Mouse (Mus musculus) stomach, postnatal 0 days (tissue): Measurements from ENCODE around the gene Il18. TPM values are rescaled to one million over a fixed set of nuclear protein-coding genes. Genes with fewer than 3 reads are reported as not detected.

Source experiments
- ATAC-seq: fragments of 200-750 bp; cut with Nextera tagmentation; 2 replicates; pipeline ENCODE4 v1.8.0; 2017; ENCODE audit not compliant: low FRiP score, low TSS enrichment
- DNase-seq: peaks from one replicate; pipeline ENCODE4 v3.0.0-alpha.2; 2016; ENCODE audit warnings: low spot score
- H3K27ac ChIP-seq: fragments of 300-500 bp; sonication (generic); replicated peaks from 2 replicates; pipeline ENCODE4 v1.5.1; 2014; ENCODE audit warnings: mild to moderate bottlenecking, control low read depth
- H3K27me3 ChIP-seq: fragments of 300-500 bp; sonication (generic); 2 replicates; pipeline ENCODE4 v1.6.1; 2014; ENCODE audit warnings: low read length; ENCODE audit not compliant: control insufficient read depth, insufficient read depth
- H3K36me3 ChIP-seq: fragments of 300-500 bp; sonication (generic); 2 replicates; pipeline ENCODE4 v1.6.1; 2014; ENCODE audit warnings: low read length, mixed read lengths; ENCODE audit not compliant: control insufficient read depth, insufficient read depth
- H3K4me1 ChIP-seq: fragments of 300-500 bp; sonication (generic); replicated peaks from 2 replicates; pipeline ENCODE4 v1.6.1; 2014; ENCODE audit warnings: antibody characterized with exemption; ENCODE audit not compliant: control insufficient read depth, insufficient read depth
- H3K4me2 ChIP-seq: fragments of 300-500 bp; sonication (generic); replicated peaks from 2 replicates; pipeline ENCODE4 v1.6.1; 2014; ENCODE audit warnings: low read depth, mild to moderate bottlenecking, control low read depth, moderate library complexity
- H3K4me3 ChIP-seq: fragments of 300-500 bp; sonication (generic); 2 replicates; pipeline ENCODE4 v1.5.1; 2014; ENCODE audit warnings: low read depth, low read length, control low read depth
- H3K9ac ChIP-seq: fragments of 300-500 bp; sonication (generic); 2 replicates; pipeline ENCODE4 v1.6.1; 2014; ENCODE audit warnings: mild to moderate bottlenecking, low read length, control low read depth, mixed read lengths
- H3K9me3 ChIP-seq: fragments of 300-500 bp; sonication (generic); 2 replicates; pipeline ENCODE4 v1.6.1; 2016; ENCODE audit warnings: low read length; ENCODE audit not compliant: control insufficient read depth
- CTCF ChIP-seq: IDR thresholded peaks from 2 replicates; pipeline ENCODE4 v1.5.1; 2016; ENCODE audit warnings: antibody characterized with exemption, low read depth, mild to moderate bottlenecking, moderate library complexity
- EP300 ChIP-seq: optimal IDR thresholded peaks from 2 replicates; pipeline ENCODE3; 2016; ENCODE audit warnings: antibody characterized with exemption
- WGBS: fragments of 180-500 bp; shearing (Covaris S2); extraction: QIAGEN DNeasy Blood & Tissue Kit; methylation state at CpG from one replicate; pipeline ENCODE4 v1.1.7; 2014; 5-methylcytosine and 5-hydroxymethylcytosine counted together
- polyA plus RNA-seq: library from polyadenylated mRNA; unstranded; fragments of >200 nt; fragmentation: Nextera tagmentation; extraction: Ambion mirVana; gene quantifications from 2 replicates; pipeline ENCODE4 v1.2.1, GENCODE M21; 2015

Gene Il18
- polyA plus RNA-seq, result 290 and 317 TPM in 2 replicates

DNA sequence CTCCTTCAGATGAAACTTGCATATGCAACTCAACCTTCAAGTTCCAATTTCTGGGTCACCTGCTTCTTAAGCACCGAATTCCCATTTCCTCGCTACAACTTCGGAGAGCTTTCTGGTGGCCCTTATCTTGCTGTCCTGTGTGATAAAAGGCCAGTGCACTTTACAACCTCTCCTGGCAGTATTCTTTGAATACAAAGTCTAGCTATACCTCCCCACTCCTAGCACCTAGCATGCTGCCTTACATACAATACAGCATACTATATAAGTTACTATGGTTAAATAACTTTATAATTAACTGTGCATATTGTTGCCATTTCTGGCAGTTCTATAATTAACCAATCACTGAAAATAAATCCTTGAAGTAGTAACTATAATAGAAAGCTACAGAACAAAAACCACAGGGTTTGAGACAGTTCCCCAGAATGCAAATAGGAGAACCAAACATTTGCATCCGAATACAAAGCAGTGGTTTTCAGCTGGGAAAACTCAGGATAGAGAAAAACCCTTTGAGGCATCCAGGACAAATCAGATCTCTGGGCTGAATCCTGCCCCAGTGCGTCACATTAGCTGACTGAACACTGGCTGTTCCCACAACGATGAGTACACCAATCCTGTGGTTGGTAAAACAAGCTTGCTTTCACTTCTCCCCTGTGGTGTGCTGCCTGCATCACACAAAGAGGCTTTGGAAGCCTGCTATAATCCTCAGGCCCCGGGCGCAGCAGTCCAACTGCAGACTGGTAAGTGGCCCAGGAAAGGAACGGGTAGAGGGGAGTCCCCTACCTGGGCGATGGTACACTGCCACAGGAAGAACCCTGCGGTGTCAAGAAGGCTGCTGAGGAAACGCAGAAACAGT, at the start of gene Il18:
Gene Il18 (plus strand): TSS at position 587 of the 853 bp plus-strand sequence.
- Histone ChIP-seq H3K9ac (0 out of 2 replicates have a peak within 1 kb of the TSS, but pooled peaks have one; percentile 13), H3K27me3 (no peaks in the 10 kb centered on the region), H3K4me3 (peak within 1 kb of the TSS; percentile 6; the same call in 1 of the 2 replicates), H3K27ac (peak within 1 kb of the TSS; percentile 56), H3K36me3 (no peaks in the 10 kb centered on the region), H3K9me3 (no peaks in the 10 kb centered on the region), H3K4me1 (no peaks in the 10 kb centered on the region), H3K4me2 (peak within 1 kb of the TSS; percentile 41)
- ATAC-seq (peak; percentile 80), DNase-seq (peak; percentile 46)
- TF ChIP-seq EP300 (no peak), CTCF (no peak)
- WGBS, result 24% methylated on average over 12 of the region's 12 CpGs

DNA sequence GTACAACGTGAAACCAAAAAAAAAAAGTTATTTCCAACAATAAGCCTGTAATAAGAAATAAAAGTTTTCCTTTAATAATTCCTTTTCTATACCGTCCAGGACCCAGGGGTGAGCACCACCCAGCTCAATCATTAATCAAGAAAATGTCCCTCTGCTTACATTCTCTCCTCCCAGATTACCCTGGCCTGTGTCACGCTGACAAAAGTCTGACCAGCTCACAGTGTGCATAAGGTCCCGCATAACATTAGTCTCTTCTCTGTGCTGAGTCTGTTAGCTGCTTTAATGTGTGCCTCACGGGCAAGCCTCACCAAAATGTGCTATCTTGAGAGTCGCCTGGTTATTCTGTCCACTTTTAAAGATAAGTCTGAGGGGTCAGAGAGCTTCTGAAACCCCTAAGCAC, 49.2 kb upstream of the Il18 start:
- Histone ChIP-seq H3K4me3 (no peak overlapping the region), H3K27ac (no peak overlapping the region; the same call in 1 of the 2 replicates), H3K4me2 (0 out of 2 replicates have a peak overlapping the region, but pooled peaks have one; percentile 5), H3K4me1 (no peaks in the 10 kb centered on the region), H3K27me3 (no peaks in the 10 kb centered on the region), H3K9me3 (no peaks in the 10 kb centered on the region), H3K9ac (no peak overlapping the region), H3K36me3 (no peaks in the 10 kb centered on the region)
- 19% methylated on average over 6 of the region's 6 CpGs for WGBS
- no peak for DNase-seq
- peak; percentile 27; the same call in 1 of the 2 replicates for ATAC-seq
- TF ChIP-seq CTCF (no peak), EP300 (no peak)

DNA sequence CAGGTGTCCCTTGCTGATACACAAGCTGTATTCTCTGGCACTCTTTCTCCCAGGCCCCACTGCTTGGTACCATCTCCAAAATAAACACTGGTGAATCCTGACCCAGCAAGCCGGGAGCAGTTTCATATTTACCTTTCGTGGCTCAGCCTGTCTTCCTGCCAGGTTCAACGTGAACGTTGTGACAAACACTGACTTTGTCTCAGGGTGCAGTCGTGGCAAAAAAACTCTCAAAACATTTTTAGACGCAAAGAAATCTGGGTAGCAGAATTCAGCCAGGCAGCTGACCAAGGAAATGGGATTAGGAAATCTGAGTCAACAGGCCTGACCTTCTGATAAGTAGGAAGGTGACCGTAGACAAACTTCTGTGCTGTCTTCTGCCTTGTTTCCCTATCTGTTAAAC, 47.1 kb upstream of the Il18 start:
- H3K27ac ChIP-seq, result no peak overlapping the region
- H3K4me3 ChIP-seq, result no peak overlapping the region
- no peaks in the 10 kb centered on the region for H3K4me1 ChIP-seq
- 28% methylated on average over 7 of the region's 7 CpGs for WGBS
- H3K9ac ChIP-seq, result no peak overlapping the region
- no peaks in the 10 kb centered on the region for H3K9me3 ChIP-seq
- DNase-seq (no peak), ATAC-seq (no peak)
- no peak overlapping the region for H3K4me2 ChIP-seq
- no peaks in the 10 kb centered on the region for H3K27me3 ChIP-seq
- no peaks in the 10 kb centered on the region for H3K36me3 ChIP-seq
- TF ChIP-seq EP300, result no peak
- no peak for TF ChIP-seq CTCF

DNA sequence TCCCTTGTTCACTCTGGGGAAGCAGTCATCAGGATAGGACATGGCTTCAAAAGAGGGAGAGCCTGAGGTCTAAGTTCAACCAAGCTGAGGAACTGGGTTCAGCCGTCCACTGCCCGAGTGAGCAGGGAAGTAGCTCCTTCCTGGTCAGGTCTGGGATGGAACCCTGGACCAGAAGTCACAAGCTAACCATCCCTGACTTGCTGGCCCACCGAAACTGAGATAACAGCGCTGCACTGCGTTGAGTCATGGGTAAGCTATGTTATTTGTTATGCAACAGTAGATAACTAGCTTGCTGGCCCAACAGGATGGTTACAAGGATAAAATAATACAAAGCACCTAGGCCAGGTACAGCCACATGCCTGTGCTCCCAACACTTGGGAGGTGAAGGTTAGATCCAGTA, 39.2 kb upstream of the Il18 start:
- peak; percentile 61 for ATAC-seq

DNA sequence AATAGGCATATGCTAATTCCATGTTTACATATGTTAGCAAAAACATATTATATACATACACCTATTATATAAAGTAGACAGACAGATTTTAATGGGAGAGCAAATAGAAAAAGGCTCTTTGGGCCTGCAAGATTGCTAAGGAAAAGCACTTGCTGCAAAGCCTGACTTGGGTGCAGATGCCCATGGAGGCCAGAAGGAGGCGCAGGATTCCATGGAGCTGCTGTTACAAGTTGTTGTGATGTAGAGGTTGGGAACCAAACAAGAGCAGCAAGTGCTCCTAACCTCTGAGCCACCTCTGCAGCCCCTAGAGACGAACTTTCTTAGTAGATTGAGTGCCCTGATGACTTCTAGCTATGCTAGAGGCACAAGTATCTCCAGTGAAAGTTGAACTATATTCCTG, 35.8 kb upstream of the Il18 start:
- DNase-seq (peak; percentile 51), ATAC-seq (no peak)
- no peaks in the 10 kb centered on the region for H3K9me3 ChIP-seq
- TF ChIP-seq EP300 (no peak), CTCF (peak; percentile 73)
- no peak overlapping the region for H3K4me3 ChIP-seq
- H3K4me1 ChIP-seq, result no peaks in the 10 kb centered on the region
- no peak overlapping the region for H3K4me2 ChIP-seq
- H3K36me3 ChIP-seq, result no peaks in the 10 kb centered on the region
- H3K27me3 ChIP-seq, result no peaks in the 10 kb centered on the region
- no peak overlapping the region for H3K9ac ChIP-seq
- H3K27ac ChIP-seq, result no peak overlapping the region
- WGBS, result 16% methylated on average over 2 of the region's 2 CpGs

More for the DNA sequence above, 39.2 kb upstream of the Il18 start:
- 68% methylated on average over 5 of the region's 5 CpGs for WGBS
- Histone ChIP-seq H3K4me1 (no peaks in the 10 kb centered on the region), H3K9ac (no peak overlapping the region), H3K36me3 (no peaks in the 10 kb centered on the region), H3K4me3 (no peak overlapping the region), H3K4me2 (no peak overlapping the region), H3K27me3 (no peaks in the 10 kb centered on the region), H3K9me3 (no peaks in the 10 kb centered on the region), H3K27ac (no peak overlapping the region)
- DNase-seq, result peak; percentile 9
- no peak for TF ChIP-seq CTCF
- no peak for TF ChIP-seq EP300

DNA sequence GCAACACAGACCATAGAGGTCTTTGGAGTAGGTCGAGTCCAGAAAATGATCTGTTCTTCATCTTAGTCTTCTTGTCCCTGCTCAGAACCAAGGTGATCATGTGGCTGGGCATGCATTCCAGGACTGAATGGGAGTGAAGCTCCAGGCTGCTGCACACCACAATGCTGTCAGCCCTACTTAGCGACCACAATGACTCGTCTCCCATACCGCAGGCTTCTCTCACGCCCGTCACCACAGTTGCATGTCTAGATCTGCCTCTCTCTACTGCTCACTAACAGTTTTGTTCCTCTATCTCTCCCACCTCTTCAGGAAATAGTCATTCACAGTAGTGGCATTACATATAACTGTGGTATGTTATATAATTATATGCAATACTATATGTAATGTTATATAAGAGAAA, 33.9 kb upstream of the Il18 start:
- TF ChIP-seq CTCF (no peak), EP300 (no peak)
- no peaks in the 10 kb centered on the region for H3K4me1 ChIP-seq
- H3K9me3 ChIP-seq, result no peaks in the 10 kb centered on the region
- H3K4me3 ChIP-seq, result no peak overlapping the region
- no peak for DNase-seq
- no peak for ATAC-seq
- H3K27me3 ChIP-seq, result no peaks in the 10 kb centered on the region
- H3K9ac ChIP-seq, result no peak overlapping the region
- 0 out of 2 replicates have a peak, but pooled peaks cover 2% of the 10 kb centered on the region for H3K36me3 ChIP-seq
- no peak overlapping the region for H3K27ac ChIP-seq
- 78% methylated on average over 6 of the region's 6 CpGs for whole genome bisulfite sequencing
- no peak overlapping the region for H3K4me2 ChIP-seq
